ENCODE assay signal across 10 mouse cellular contexts in the genomic region with DNA sequence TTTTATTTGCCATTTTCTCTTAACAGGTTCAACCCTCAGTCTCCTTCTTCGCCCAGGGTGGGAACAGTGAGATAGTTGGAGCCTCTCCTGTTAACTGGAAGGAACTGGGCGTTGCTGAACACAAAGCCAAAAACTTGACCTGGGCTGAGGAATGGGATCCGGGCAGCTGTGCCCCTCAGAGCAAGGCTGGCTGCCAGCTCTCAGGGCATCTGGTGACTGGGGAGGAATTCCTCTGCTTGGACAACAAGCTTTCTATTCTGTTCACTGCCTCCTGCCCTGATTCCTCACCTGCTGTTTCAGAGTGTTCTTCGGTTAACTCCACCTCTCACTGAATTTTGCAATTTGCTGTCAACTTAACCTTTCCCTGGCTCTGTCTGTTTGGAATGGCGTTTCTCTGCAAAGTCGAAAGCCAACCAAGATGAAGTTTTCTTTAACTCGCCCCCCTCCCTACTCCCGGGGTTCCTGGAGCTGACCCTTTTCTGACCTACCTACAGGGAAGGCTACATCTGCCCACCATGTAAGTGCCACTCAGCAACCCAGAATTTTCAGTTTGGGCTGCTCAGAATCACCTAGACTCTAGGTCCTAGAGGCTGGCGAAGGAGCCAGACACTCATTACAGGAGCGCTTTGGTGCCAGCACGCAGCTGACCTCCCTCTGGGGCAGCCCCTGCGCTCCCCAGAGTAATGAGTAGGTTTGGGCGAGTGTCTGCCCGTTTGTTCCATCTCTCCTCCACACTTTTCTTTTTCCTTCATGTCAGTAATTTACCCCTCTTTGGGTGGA. TPM values are rescaled to one million over a fixed set of nuclear protein-coding genes. Genes with fewer than 3 reads are reported as not detected.
DNase-seq lines count a peak whose midpoint lies in the region; ATAC-seq lines count a peak whose summit lies in the region.
"Had no signal": no experiment of that assay in that cellular context is flagged by ENCODE, and none has a peak within 500 bp of the region (broad histone marks: within the 10 kb centered on the region; RNA-seq: fewer than 3 reads in every experiment).

No protein-coding gene starts in this region.

- WGBS in heart, embryonic 12.5 days, result 11% methylated on average over 14 of the region's 14 CpGs
- 16% methylated on average over 14 of the region's 14 CpGs for WGBS in embryonic facial prominence, embryonic 10.5 days
- 19% methylated on average over 14 of the region's 14 CpGs for WGBS in midbrain, embryonic 15.5 days

- H3K36me3 ChIP-seq in heart, embryonic 12.5 days, result no peaks in the 10 kb centered on the region
- H3K36me3 ChIP-seq in embryonic facial prominence, embryonic 10.5 days (replicated peaks), result no peaks in the 10 kb centered on the region
- no peaks in the 10 kb centered on the region for H3K36me3 ChIP-seq in midbrain, embryonic 15.5 days (replicated peaks)

- no peak overlapping the region for H3K9ac ChIP-seq in heart, embryonic 12.5 days
- H3K9ac ChIP-seq in midbrain, embryonic 15.5 days, result no peak overlapping the region

- H3K4me1 ChIP-seq in heart, embryonic 12.5 days (replicated peaks), result peaks cover 26% of the 10 kb centered on the region
- H3K4me1 ChIP-seq in embryonic facial prominence, embryonic 10.5 days, result peaks cover 34% of the 10 kb centered on the region
- no peaks in the 10 kb centered on the region; the same call in 1 of the 2 replicates for H3K4me1 ChIP-seq in midbrain, embryonic 15.5 days

- peaks cover 80% of the 10 kb centered on the region for H3K27me3 ChIP-seq in heart, embryonic 12.5 days (replicated peaks)
- peaks cover 73% of the 10 kb centered on the region for H3K27me3 ChIP-seq in embryonic facial prominence, embryonic 10.5 days (replicated peaks; ENCODE audit: low read depth, poor library complexity, severe bottlenecking)
- peaks cover 66% of the 10 kb centered on the region for H3K27me3 ChIP-seq in midbrain, embryonic 15.5 days (replicated peaks)

- H3K4me2 ChIP-seq in heart, embryonic 12.5 days, result 0 out of 2 replicates have a peak overlapping the region, but pooled peaks have one; percentile 16
- H3K4me2 ChIP-seq in midbrain, embryonic 15.5 days, result 0 out of 2 replicates have a peak overlapping the region, but pooled peaks have one; percentile 8

- no peak overlapping the region for H3K4me3 ChIP-seq in heart, embryonic 12.5 days
- H3K4me3 ChIP-seq in embryonic facial prominence, embryonic 10.5 days, result peak overlapping the region; percentile 15; the same call in 1 of the 2 replicates
- no peak overlapping the region for H3K4me3 ChIP-seq in midbrain, embryonic 15.5 days
- H3K4me3 ChIP-seq: myocyte had no signal

- intact Hi-C loops in heart, postnatal 36 days (cut with DNase I), result no loop called here

- no peak for DNase-seq in heart, postnatal 36 days
- peak; percentile 16 for DNase-seq in embryonic facial prominence, embryonic 10.5 days (ENCODE audit: low spot score)
- DNase-seq in kidney, postnatal 10 days, result peak; percentile 35
- no peak for DNase-seq in retina, postnatal 1 day
- no peak for DNase-seq in gastrocnemius, postnatal 10 days
- DNase-seq in frontal cortex, postnatal 36 days (ENCODE audit: low spot score in 2 of 2), result no peak

- no peak for ATAC-seq in heart, embryonic 12.5 days (ENCODE audit: insufficient number of reproducible peaks, low FRiP score)
- ATAC-seq in midbrain, embryonic 15.5 days (replicated peaks), result no peak

- H3K9me3 ChIP-seq in heart, embryonic 12.5 days (replicated peaks), result no peaks in the 10 kb centered on the region
- no peaks in the 10 kb centered on the region for H3K9me3 ChIP-seq in embryonic facial prominence, embryonic 10.5 days
- H3K9me3 ChIP-seq in midbrain, embryonic 15.5 days, result no peaks in the 10 kb centered on the region

- H3K27ac ChIP-seq in heart, embryonic 12.5 days (ENCODE audit: poor library complexity, severe bottlenecking), result no peak overlapping the region
- H3K27ac ChIP-seq in embryonic facial prominence, embryonic 10.5 days (replicated peaks), result no peak overlapping the region
- no peak overlapping the region for H3K27ac ChIP-seq in midbrain, embryonic 15.5 days

RNA-seq across cellular contexts. Expression of a gene that starts 0.7 kb away (rescaled TPM):
- polyA plus RNA-seq in heart, embryonic 12.5 days (2016; fragmentation: Nextera tagmentation; extraction: Ambion mirVana), result 0.92 and 0.96 TPM in 2 replicates
- total RNA-seq in heart, postnatal 36 days (2021), result 1 to 10 TPM in 1 of 2 experiments, under 1 TPM in 1; 0.76 to 1.2 TPM
- polyA plus RNA-seq in embryonic facial prominence, embryonic 10.5 days (2016; fragmentation: Nextera tagmentation; extraction: Ambion mirVana), result 9.7 TPM in 2 replicates
- 2.5 and 2.8 TPM in 2 replicates for polyA plus RNA-seq in midbrain, embryonic 15.5 days (2015; fragmentation: Nextera tagmentation; extraction: Ambion mirVana)
- total RNA-seq in gastrocnemius, postnatal 10 days (2021), result under 1 TPM; 0.23 to 0.25 TPM
- polyA plus RNA-seq: myocyte had no signal

RNA-seq across cellular contexts. Expression of a gene that starts 14.7 kb away (rescaled TPM):
- 2.1 and 2.2 TPM in 2 replicates for polyA plus RNA-seq in heart, embryonic 12.5 days (2016; fragmentation: Nextera tagmentation; extraction: Ambion mirVana)
- total RNA-seq in heart, postnatal 36 days (2021), result 1 to 10 TPM; 1.4 to 1.5 TPM
- polyA plus RNA-seq in embryonic facial prominence, embryonic 10.5 days (2016; fragmentation: Nextera tagmentation; extraction: Ambion mirVana), result 2.2 and 3.7 TPM in 2 replicates
- 1.2 TPM in 2 replicates for polyA plus RNA-seq in midbrain, embryonic 15.5 days (2015; fragmentation: Nextera tagmentation; extraction: Ambion mirVana)
- total RNA-seq in gastrocnemius, postnatal 10 days (2021), result 1 to 10 TPM; 1.3 to 2.0 TPM

RNA-seq across cellular contexts. Expression of a gene that starts 30.8 kb away (rescaled TPM):
- polyA plus RNA-seq in heart, embryonic 12.5 days (2016; fragmentation: Nextera tagmentation; extraction: Ambion mirVana), result not detected in 2 replicates
- under 1 TPM; 0.47 to 0.60 TPM for total RNA-seq in heart, postnatal 36 days (2021)
- not detected in 2 replicates for polyA plus RNA-seq in embryonic facial prominence, embryonic 10.5 days (2016; fragmentation: Nextera tagmentation; extraction: Ambion mirVana)
- 0.09 TPM in 1 of 2 replicates, not detected in the other for polyA plus RNA-seq in midbrain, embryonic 15.5 days (2015; fragmentation: Nextera tagmentation; extraction: Ambion mirVana)
- not detected for total RNA-seq in gastrocnemius, postnatal 10 days (2021)
- polyA plus RNA-seq: myocyte had no signal

RNA-seq across cellular contexts. Expression of a gene that starts 38.7 kb away (rescaled TPM):
- 0.42 and 0.51 TPM in 2 replicates for polyA plus RNA-seq in heart, embryonic 12.5 days (2016; fragmentation: Nextera tagmentation; extraction: Ambion mirVana)
- total RNA-seq in heart, postnatal 36 days (2021), result under 1 TPM; 0.19 to 0.24 TPM
- polyA plus RNA-seq in embryonic facial prominence, embryonic 10.5 days (2016; fragmentation: Nextera tagmentation; extraction: Ambion mirVana), result 0.96 and 1.4 TPM in 2 replicates
- polyA plus RNA-seq in midbrain, embryonic 15.5 days (2015; fragmentation: Nextera tagmentation; extraction: Ambion mirVana), result 0.24 and 0.26 TPM in 2 replicates
- total RNA-seq in gastrocnemius, postnatal 10 days (2021), result under 1 TPM; 0.27 to 0.42 TPM
- polyA plus RNA-seq: myocyte; testis, adult 2 months had no signal

RNA-seq across cellular contexts. Expression of a gene that starts 58.7 kb away (rescaled TPM):
- not detected in 2 replicates for polyA plus RNA-seq in heart, embryonic 12.5 days (2016; fragmentation: Nextera tagmentation; extraction: Ambion mirVana)
- total RNA-seq in heart, postnatal 36 days (2021), result under 1 TPM in 1 of 2 experiments, not detected in 1; 0.35 TPM
- not detected in 2 replicates for polyA plus RNA-seq in embryonic facial prominence, embryonic 10.5 days (2016; fragmentation: Nextera tagmentation; extraction: Ambion mirVana)
- polyA plus RNA-seq in midbrain, embryonic 15.5 days (2015; fragmentation: Nextera tagmentation; extraction: Ambion mirVana), result not detected in 2 replicates
- total RNA-seq in gastrocnemius, postnatal 10 days (2021), result under 1 TPM in 1 of 2 experiments, not detected in 1; 0.32 TPM
- polyA plus RNA-seq: myocyte had no signal

Comparison
In these comparisons a context has a peak if more than half of its experiments do, and no peak if none do; other contexts are left out.
1. DNase-seq: peak in embryonic facial prominence, embryonic 10.5 days (single experiment) and kidney, postnatal 10 days (single experiment); none in heart, postnatal 36 days (0 of 2), retina, postnatal 1 day (single experiment), gastrocnemius, postnatal 10 days (single experiment) and frontal cortex, postnatal 36 days (0 of 2).